Mouse (Mus musculus) ovary, postnatal 14 days (tissue): ENCODE data around the gene Mapkapk2.
"Not testable (repeated sequence)": the region's sequence is repeated elsewhere in the genome, so short reads cannot be mapped to it uniquely, and the experiment has no call there.

Experiments
- DNase-seq: peaks from one replicate; pipeline ENCODE4 v3.0.0; 2022; ENCODE audit warnings: low spot score

The Mapkapk2 gene

GRCm38 (mm10) chr1:131048946-131049345 lies 48.7 kb downstream of the Mapkapk2 start:
- no peak for DNase-seq

GRCm38 (mm10) chr1:131048121-131048863 lies 49.3 kb downstream of the Mapkapk2 start:
- no peak for DNase-seq

- DNase-seq: no peak
Observed at GRCm38 (mm10) chr1:131046607-131047006, 51.0 kb downstream of the Mapkapk2 start.

GRCm38 (mm10) chr1:131045723-131046355 lies 51.8 kb downstream of the Mapkapk2 start:
- DNase-seq: no peak

GRCm38 (mm10) chr1:131043636-131044035 lies 54.0 kb downstream of the Mapkapk2 start:
- no peak for DNase-seq

- DNase-seq: no peak
Observed at GRCm38 (mm10) chr1:131042721-131043120, 54.9 kb downstream of the Mapkapk2 start.

GRCm38 (mm10) chr1:131042263-131042662 lies 55.4 kb downstream of the Mapkapk2 start:
- DNase-seq: no peak

- no peak for DNase-seq
Observed at GRCm38 (mm10) chr1:131039479-131039878, 58.1 kb downstream of the Mapkapk2 start.

- no peak for DNase-seq
Observed at GRCm38 (mm10) chr1:131038415-131039017, 59.1 kb downstream of the Mapkapk2 start.

GRCm38 (mm10) chr1:131038001-131038400 lies 59.6 kb downstream of the Mapkapk2 start:
- no peak for DNase-seq

GRCm38 (mm10) chr1:131031267-131031666 lies 66.4 kb downstream of the Mapkapk2 start:
- DNase-seq: no peak

GRCm38 (mm10) chr1:131030261-131030660 lies 67.4 kb downstream of the Mapkapk2 start:
- DNase-seq: no peak

GRCm38 (mm10) chr1:131029215-131029614 lies 68.4 kb downstream of the Mapkapk2 start:
- DNase-seq: no peak

GRCm38 (mm10) chr1:131025843-131026190 lies 71.8 kb downstream of the Mapkapk2 start:
- no peak for DNase-seq

GRCm38 (mm10) chr1:131024900-131025842 lies 72.5 kb downstream of the Mapkapk2 start:
- no peak for DNase-seq

- DNase-seq: not testable (repeated sequence)
Observed at GRCm38 (mm10) chr1:131023250-131023858, 74.3 kb downstream of the Mapkapk2 start.

- no peak for DNase-seq
Observed at GRCm38 (mm10) chr1:131022591-131023249, 74.9 kb downstream of the Mapkapk2 start.

GRCm38 (mm10) chr1:131021900-131022590 lies 75.6 kb downstream of the Mapkapk2 start:
- no peak for DNase-seq

- DNase-seq: no peak
Observed at GRCm38 (mm10) chr1:131021438-131021837, 76.2 kb downstream of the Mapkapk2 start.
